In genomic region chr8:12635366-12635765, GRCm38 (mm10) we compare ENCODE assay signal across 13 mouse cellular contexts.
"Had no signal": no experiment of that assay in that cellular context is flagged by ENCODE, and none has a peak within 500 bp of the region (broad histone marks: within the 10 kb centered on the region; RNA-seq: fewer than 3 reads in every experiment).

No protein-coding gene starts in this region.

- H3K27me3 ChIP-seq: liver, embryonic 15.5 days; midbrain, embryonic 13.5 days; stomach, embryonic 15.5 days had no signal

- H3K4me3 ChIP-seq: liver, embryonic 15.5 days; midbrain, embryonic 13.5 days; stomach, embryonic 15.5 days had no signal

- H3K4me2 ChIP-seq: liver, embryonic 11.5 days; liver, embryonic 15.5 days; midbrain, embryonic 13.5 days; stomach, embryonic 15.5 days had no signal

- H3K9ac ChIP-seq: liver, embryonic 15.5 days; midbrain, embryonic 13.5 days; stomach, embryonic 15.5 days had no signal

- H3K4me1 ChIP-seq: liver, embryonic 15.5 days; midbrain, embryonic 13.5 days; stomach, embryonic 15.5 days had no signal

- H3K9me3 ChIP-seq: liver, embryonic 15.5 days; midbrain, embryonic 13.5 days; stomach, embryonic 15.5 days had no signal

- DNase-seq: kidney, adult 18-20 months; kidney, postnatal 10 days; kidney, postnatal 4 days; left cerebral cortex, postnatal 4 days; lung, adult 2 months; lung, postnatal 36 days; right cerebral cortex, postnatal 14 days; thymus, postnatal 36 days had no signal

- ATAC-seq: lung, postnatal 0 days; midbrain, embryonic 13.5 days had no signal

- H3K27ac ChIP-seq: liver, embryonic 15.5 days; midbrain, embryonic 13.5 days; stomach, embryonic 15.5 days had no signal
